Mouse (Mus musculus): ENCODE measurements around the gene Zfand6. TPM values are rescaled to one million over a fixed set of nuclear protein-coding genes. Genes with fewer than 3 reads are reported as not detected.

The Zfand6 gene
- polyA plus RNA-seq, 1 experiment from 2014 or later, result 217 TPM

- Histone ChIP-seq H3K27ac (replicated peaks) (no peak overlapping the region), H3K4me2 (replicated peaks) (peak overlapping the region; percentile 91), H3K4me3 (peak overlapping the region; percentile 57), H3K9me3 (no peaks in the 10 kb centered on the region), H3K27me3 (peaks cover 15% of the 10 kb centered on the region; the same call in 1 of the 2 replicates), H3K36me3 (no peaks in the 10 kb centered on the region), H3K9ac (replicated peaks) (peak overlapping the region; percentile 68), H3K4me1 (peaks cover 14% of the 10 kb centered on the region; the same call in 1 of the 2 replicates)
- WGBS, result 9% methylated on average over 19 of the region's 19 CpGs
- ATAC-seq (ENCODE audit: low FRiP score, low read depth), result peak; percentile 39; the same call in 1 of the 2 replicates
Measured at GRCm38 (mm10) chr7:84605033-84605687, 84.6 kb downstream of the Zfand6 start.

GRCm38 (mm10) chr7:84604501-84604900 is 85.3 kb downstream of the Zfand6 start:
- 73% methylated on average over 3 of the region's 3 CpGs for WGBS
- ATAC-seq (ENCODE audit: low FRiP score, low read depth), result no peak

GRCm38 (mm10) chr7:84601331-84601730 is 88.4 kb downstream of the Zfand6 start:
- Histone ChIP-seq H3K9ac (replicated peaks) (no peak overlapping the region), H3K4me3 (no peak overlapping the region), H3K27me3 (peaks cover 15% of the 10 kb centered on the region; the same call in 1 of the 2 replicates), H3K4me1 (peaks cover 12% of the 10 kb centered on the region; the same call in 1 of the 2 replicates), H3K9me3 (no peaks in the 10 kb centered on the region), H3K36me3 (no peaks in the 10 kb centered on the region), H3K4me2 (replicated peaks) (no peak overlapping the region), H3K27ac (replicated peaks) (no peak overlapping the region)
- WGBS, result 91% methylated on average over 3 of the region's 3 CpGs
- ATAC-seq (ENCODE audit: low FRiP score, low read depth), result no peak

More at GRCm38 (mm10) chr7:84604501-84604900, 85.3 kb downstream of the Zfand6 start:
- no peak overlapping the region for H3K4me2 ChIP-seq (replicated peaks)
- H3K9me3 ChIP-seq, result no peaks in the 10 kb centered on the region
- no peak overlapping the region for H3K4me3 ChIP-seq
- no peak overlapping the region for H3K27ac ChIP-seq (replicated peaks)
- no peaks in the 10 kb centered on the region for H3K36me3 ChIP-seq
- H3K4me1 ChIP-seq, result peaks cover 14% of the 10 kb centered on the region; the same call in 1 of the 2 replicates
- H3K9ac ChIP-seq (replicated peaks), result no peak overlapping the region
- peaks cover 15% of the 10 kb centered on the region; the same call in 1 of the 2 replicates for H3K27me3 ChIP-seq

- peaks cover 15% of the 10 kb centered on the region; the same call in 1 of the 2 replicates for H3K27me3 ChIP-seq
- ATAC-seq (ENCODE audit: low FRiP score, low read depth), result no peak
- no peak overlapping the region for H3K27ac ChIP-seq (replicated peaks)
- peaks cover 7% of the 10 kb centered on the region; the same call in 1 of the 2 replicates for H3K4me1 ChIP-seq
- H3K9ac ChIP-seq (replicated peaks), result no peak overlapping the region
- 90% methylated on average over 2 of the region's 2 CpGs for WGBS
- H3K36me3 ChIP-seq, result no peaks in the 10 kb centered on the region
- no peaks in the 10 kb centered on the region for H3K9me3 ChIP-seq
- no peak overlapping the region for H3K4me2 ChIP-seq (replicated peaks)
- H3K4me3 ChIP-seq, result no peak overlapping the region
Measured at GRCm38 (mm10) chr7:84600631-84601030, 89.1 kb downstream of the Zfand6 start.

GRCm38 (mm10) chr7:84596633-84597032 is 93.1 kb downstream of the Zfand6 start:
- 84% methylated on average over 3 of the region's 3 CpGs for WGBS
- Histone ChIP-seq H3K9me3 (no peaks in the 10 kb centered on the region), H3K4me3 (no peak overlapping the region), H3K36me3 (no peaks in the 10 kb centered on the region), H3K4me1 (no peaks in the 10 kb centered on the region), H3K27ac (replicated peaks) (no peak overlapping the region), H3K27me3 (no peaks in the 10 kb centered on the region), H3K9ac (replicated peaks) (no peak overlapping the region), H3K4me2 (replicated peaks) (no peak overlapping the region)
- ATAC-seq (ENCODE audit: low FRiP score, low read depth), result no peak

GRCm38 (mm10) chr7:84596002-84596401 is 93.8 kb downstream of the Zfand6 start:
- no peaks in the 10 kb centered on the region for H3K27me3 ChIP-seq
- no peak overlapping the region for H3K9ac ChIP-seq (replicated peaks)
- no peak for ATAC-seq (ENCODE audit: low FRiP score, low read depth)
- no peaks in the 10 kb centered on the region for H3K9me3 ChIP-seq
- H3K4me1 ChIP-seq, result no peaks in the 10 kb centered on the region
- no peaks in the 10 kb centered on the region for H3K36me3 ChIP-seq
- H3K4me2 ChIP-seq (replicated peaks), result no peak overlapping the region
- H3K4me3 ChIP-seq, result no peak overlapping the region
- no peak overlapping the region for H3K27ac ChIP-seq (replicated peaks)
- 83% methylated on average over 3 of the region's 3 CpGs for WGBS

- H3K4me3 ChIP-seq, result no peak overlapping the region
- H3K36me3 ChIP-seq, result no peaks in the 10 kb centered on the region
- H3K9me3 ChIP-seq, result no peaks in the 10 kb centered on the region
- H3K27me3 ChIP-seq, result no peaks in the 10 kb centered on the region
- no peaks in the 10 kb centered on the region for H3K4me1 ChIP-seq
- H3K4me2 ChIP-seq (replicated peaks), result no peak overlapping the region
- ATAC-seq (ENCODE audit: low FRiP score, low read depth), result peak; percentile 13; the same call in 1 of the 2 replicates
- H3K27ac ChIP-seq (replicated peaks), result no peak overlapping the region
- H3K9ac ChIP-seq (replicated peaks), result no peak overlapping the region
Measured at GRCm38 (mm10) chr7:84594917-84595303, 94.8 kb downstream of the Zfand6 start.

GRCm38 (mm10) chr7:84594087-84594916 is 95.5 kb downstream of the Zfand6 start:
- Histone ChIP-seq H3K4me1 (no peaks in the 10 kb centered on the region), H3K27me3 (no peaks in the 10 kb centered on the region), H3K27ac (replicated peaks) (no peak overlapping the region), H3K4me3 (no peak overlapping the region), H3K9me3 (no peaks in the 10 kb centered on the region), H3K4me2 (replicated peaks) (no peak overlapping the region), H3K9ac (replicated peaks) (no peak overlapping the region), H3K36me3 (no peaks in the 10 kb centered on the region)
- 48% methylated on average over 8 of the region's 8 CpGs for WGBS
- peak; percentile 78 for ATAC-seq (ENCODE audit: low FRiP score, low read depth)

- H3K4me2 ChIP-seq (replicated peaks), result no peak overlapping the region
- 0 out of 2 replicates have a peak, but pooled peaks cover 4% of the 10 kb centered on the region for H3K4me1 ChIP-seq
- no peak overlapping the region for H3K9ac ChIP-seq (replicated peaks)
- ATAC-seq (ENCODE audit: low FRiP score, low read depth), result no peak
- WGBS, result 93% methylated on average over 3 of the region's 3 CpGs
- H3K9me3 ChIP-seq, result no peaks in the 10 kb centered on the region
- no peak overlapping the region for H3K27ac ChIP-seq (replicated peaks)
- no peak overlapping the region for H3K4me3 ChIP-seq
- no peaks in the 10 kb centered on the region for H3K27me3 ChIP-seq
- no peaks in the 10 kb centered on the region for H3K36me3 ChIP-seq
Measured at GRCm38 (mm10) chr7:84591347-84591746, 98.4 kb downstream of the Zfand6 start.

- H3K36me3 ChIP-seq, result no peaks in the 10 kb centered on the region
- H3K4me1 ChIP-seq, result 0 out of 2 replicates have a peak, but pooled peaks cover 4% of the 10 kb centered on the region
- no peaks in the 10 kb centered on the region for H3K9me3 ChIP-seq
- H3K4me2 ChIP-seq (replicated peaks), result no peak overlapping the region
- no peak overlapping the region for H3K4me3 ChIP-seq
- H3K27ac ChIP-seq (replicated peaks), result no peak overlapping the region
- no peak for ATAC-seq (ENCODE audit: low FRiP score, low read depth)
- no peaks in the 10 kb centered on the region for H3K27me3 ChIP-seq
- H3K9ac ChIP-seq (replicated peaks), result no peak overlapping the region
- 85% methylated on average over 2 of the region's 2 CpGs for WGBS
Measured at GRCm38 (mm10) chr7:84590622-84591021, 99.1 kb downstream of the Zfand6 start.

GRCm38 (mm10) chr7:84587101-84587783 is 102.5 kb downstream of the Zfand6 start:
- ATAC-seq (ENCODE audit: low FRiP score, low read depth), result no peak
- H3K4me1 ChIP-seq, result 0 out of 2 replicates have a peak, but pooled peaks cover 4% of the 10 kb centered on the region
- WGBS, result 88% methylated on average over 5 of the region's 5 CpGs
- no peaks in the 10 kb centered on the region for H3K36me3 ChIP-seq
- no peaks in the 10 kb centered on the region for H3K27me3 ChIP-seq
- no peak overlapping the region for H3K4me2 ChIP-seq (replicated peaks)
- no peak overlapping the region for H3K27ac ChIP-seq (replicated peaks)
- H3K4me3 ChIP-seq, result no peak overlapping the region
- H3K9ac ChIP-seq (replicated peaks), result no peak overlapping the region
- no peaks in the 10 kb centered on the region for H3K9me3 ChIP-seq
